Mouse (Mus musculus): Measurements from ENCODE around the gene Sec22b. TPM values are rescaled to one million over a fixed set of nuclear protein-coding genes. Genes with fewer than 3 reads are reported as not detected.

Sec22b gene
- total RNA-seq, 4 experiments from 2014 or later, result 70.3 to 82.5 (median 74.4) TPM

Other genes with a start within 250 kb of the Sec22b start
- gene Prkab2, start 243.0 kb upstream of the Sec22b start, total RNA-seq (2022), result 10 to 100 TPM; 27.4 to 46.3 (median 35.7) TPM
- gene Gm17651, start 226.5 kb upstream of the Sec22b start, total RNA-seq (2022), result not detected
- gene Pde4dip, start 12.5 kb upstream of the Sec22b start, total RNA-seq (2022), result 100 to 1,000 TPM; 195 to 235 (median 214) TPM
- gene Notch2, start 112.3 kb downstream of the Sec22b start, total RNA-seq (2022), result 10 to 100 TPM; 22.9 to 29.1 (median 26.8) TPM

Data from layer of hippocampus, adult 8-10 months (tissue).